Mouse (Mus musculus): ENCODE results near the gene Tulp1.
A peak's percentile ranks its signal among the peaks of the same experiment; 100 is the strongest.

Gene Tulp1

DNA sequence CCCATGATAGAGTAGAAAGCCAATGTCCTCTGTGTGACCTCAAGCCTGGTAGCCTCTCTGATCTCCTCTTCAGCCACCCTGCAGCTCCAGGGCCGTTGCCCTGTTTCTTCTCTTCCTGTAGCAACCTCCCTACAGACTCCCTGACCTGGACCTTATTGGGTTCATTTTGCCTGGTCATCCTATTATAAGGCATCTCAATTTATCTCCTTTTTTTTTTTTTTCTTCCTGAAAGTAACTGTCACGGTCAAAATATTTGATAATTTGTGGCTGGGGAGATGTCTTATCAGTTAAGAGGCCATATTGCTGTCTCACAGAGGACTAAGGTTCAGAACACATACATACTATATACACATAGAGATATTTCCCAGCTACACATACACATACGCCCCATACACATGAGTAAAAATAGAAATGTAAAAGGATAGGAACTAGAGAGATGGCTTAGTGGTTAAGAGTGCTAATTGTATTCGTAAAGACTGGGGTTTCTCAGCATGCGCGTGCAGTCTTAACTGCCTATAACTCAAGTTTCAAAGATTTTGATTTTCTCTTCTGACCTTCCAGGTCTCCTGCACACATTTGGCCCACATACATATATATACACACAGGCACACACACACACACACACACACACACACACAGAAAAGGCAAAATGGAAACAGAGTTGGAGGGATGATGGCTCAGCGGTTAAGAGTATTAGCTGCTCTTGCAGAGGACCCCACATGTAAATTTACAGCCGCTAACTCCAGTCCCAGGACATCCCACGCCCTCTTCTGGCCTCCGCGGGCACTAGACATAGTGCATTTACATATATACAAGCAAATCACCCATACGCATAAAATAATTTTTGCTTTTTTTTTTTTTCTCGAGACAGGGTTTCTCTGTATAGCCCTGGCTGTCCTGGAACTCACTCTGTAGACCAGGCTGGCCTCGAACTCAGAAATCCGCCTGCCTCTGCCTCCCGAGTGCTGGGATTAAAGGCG, 52.5 kb downstream of the Tulp1 start:
- DNase-seq = peak; percentile 66

GRCm38 (mm10) chr17:28311366-28312132, 53.5 kb downstream of the Tulp1 start:
- no peak for DNase-seq

DNA sequence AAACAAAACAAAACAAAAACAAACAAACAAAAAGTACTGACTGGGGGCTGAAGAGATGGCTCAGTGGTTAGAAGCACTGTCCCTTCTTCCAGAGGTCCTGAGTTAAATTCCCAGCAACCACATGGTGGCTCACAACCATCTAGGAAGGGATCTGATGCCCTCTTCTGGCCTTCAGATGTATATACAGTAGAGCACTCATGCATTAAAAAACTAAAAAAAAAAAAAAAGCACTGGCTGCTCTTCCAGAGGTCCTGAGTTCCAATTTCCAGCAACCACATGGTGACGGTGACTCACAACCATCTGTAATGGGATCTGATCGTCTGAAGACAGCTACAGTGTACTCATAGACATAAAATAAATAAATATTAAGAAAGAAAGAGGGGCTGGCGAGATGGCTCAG, 54.2 kb downstream of the Tulp1 start:
- no peak for DNase-seq

- DNase-seq = peak; percentile 96
These were observed 56.5 kb downstream of the Tulp1 start for GRCm38 (mm10) chr17:28308297-28309195.

- no peak for DNase-seq
These were observed 59.9 kb downstream of the Tulp1 start for GRCm38 (mm10) chr17:28305172-28305571.

All from thymus, postnatal 4 days (tissue).